Mouse (Mus musculus) megakaryocyte, embryonic 14.5 days (primary cell): ENCODE data around the gene Tstd2.

Experiments
- FLI1 ChIP-seq: IDR thresholded peaks from 2 replicates; pipeline ENCODE4 v1.6.1; 2012; ENCODE audit warnings: low read length, inconsistent platforms, mixed read lengths
- GATA1 ChIP-seq: IDR thresholded peaks from 3 replicates; pipeline ENCODE4 v1.6.1; 2012; ENCODE audit warnings: mixed read lengths, low read length, inconsistent platforms, borderline replicate concordance

DNA sequence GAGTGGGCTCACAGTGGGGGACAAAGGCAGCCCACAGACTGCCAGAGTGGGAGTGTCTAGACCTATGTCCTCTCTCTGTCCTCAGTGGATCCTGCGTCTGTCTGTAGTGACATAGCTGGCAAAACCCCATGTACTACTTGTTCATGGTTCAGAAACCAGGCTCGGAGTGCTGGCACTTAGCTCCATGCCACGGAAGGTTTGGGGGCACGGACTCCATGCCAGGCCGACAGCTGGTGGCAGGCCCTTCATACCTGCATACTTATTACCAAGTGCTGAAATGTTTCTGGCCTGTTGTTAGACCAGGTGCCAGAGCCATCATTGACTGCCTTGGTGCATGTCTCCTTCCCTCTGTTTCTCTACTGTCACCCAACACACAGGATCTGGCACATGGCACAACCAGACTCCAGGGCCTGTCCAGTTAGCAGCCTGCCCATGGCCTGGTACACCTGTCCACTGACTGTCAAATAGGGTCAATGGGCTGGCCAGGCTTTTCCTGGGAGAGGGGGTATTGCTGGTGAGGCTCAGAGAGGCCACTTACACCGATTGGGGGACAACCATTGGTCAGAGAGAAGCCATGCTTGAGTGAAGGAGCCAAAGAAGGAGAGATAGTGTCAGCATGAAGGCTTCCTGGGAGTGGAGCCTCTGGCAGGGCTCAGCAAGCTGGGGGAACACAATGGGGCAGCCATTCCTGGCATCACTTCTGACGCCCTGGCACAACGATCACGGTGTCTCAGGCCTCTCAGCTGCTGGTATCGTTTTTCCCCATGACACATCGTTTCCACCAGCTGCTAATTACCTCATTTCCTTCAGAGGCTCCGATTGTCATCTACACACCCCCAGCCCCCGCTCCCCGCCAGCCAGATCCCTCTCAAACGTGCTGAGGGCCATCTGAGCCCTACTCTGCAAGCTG, 43.3 kb downstream of the Tstd2 start:
- TF ChIP-seq FLI1 (no peak), GATA1 (no peak)
